Mouse (Mus musculus) MEL (cell line): ENCODE data around the gene Zfp26. TPM values are rescaled to one million over a fixed set of nuclear protein-coding genes. Genes with fewer than 3 reads are reported as not detected.

Experiments
- DNase-seq: peaks from one replicate; pipeline ENCODE4 v3.0.0; 2011; ENCODE audit warnings: low read depth, low spot score
- H3K27ac ChIP-seq: 2 replicates; pipeline ENCODE4 v1.5.1; 2012; ENCODE audit warnings: low read depth, mild to moderate bottlenecking, control low read depth, low read length, moderate library complexity; ENCODE audit not compliant: control insufficient read depth
- H3K27me3 ChIP-seq, 2 experiments: fragments of 150-350 bp in 1 of 2; sonication (generic) in 1 of 2; 2 replicates each; pipeline ENCODE4 v1.6.1; 2012; ENCODE audit warnings: low read length in 2 of 2, mild to moderate bottlenecking in 2 of 2, improper control_type of control experiment in 1 of 2, moderate library complexity in 1 of 2; ENCODE audit not compliant: insufficient read depth in 2 of 2, control insufficient read depth in 1 of 2
- H3K36me3 ChIP-seq, 2 experiments: 2 replicates each; pipeline ENCODE4 v1.6.1; 2012 to 2014; ENCODE audit warnings: low read length in 2 of 2, improper control_type of control experiment in 1 of 2, inconsistent platforms in 1 of 2, mild to moderate bottlenecking in 1 of 2; ENCODE audit not compliant: insufficient read depth in 2 of 2, control insufficient read depth in 1 of 2
- H3K4me1 ChIP-seq, 2 experiments: fragments of 150-350 bp in 1 of 2; sonication (generic) in 1 of 2; 2 replicates each; pipeline ENCODE4 v1.6.1; 2012; ENCODE audit warnings: low read length in 2 of 2, improper control_type of control experiment in 1 of 2, mild to moderate bottlenecking in 1 of 2; ENCODE audit not compliant: insufficient read depth in 2 of 2, control insufficient read depth in 1 of 2
- H3K4me3 ChIP-seq, 2 experiments: fragments of 150-350 bp in 1 of 2; sonication (generic) in 1 of 2; 2 replicates each; pipeline ENCODE4 v1.5.1; 2012; ENCODE audit warnings: low read depth in 2 of 2, low read length in 2 of 2, mild to moderate bottlenecking in 2 of 2, moderate library complexity in 2 of 2, control low read depth in 1 of 2, improper control_type of control experiment in 1 of 2; ENCODE audit not compliant: control insufficient read depth in 1 of 2, insufficient read depth in 1 of 2
- H3K79me2 ChIP-seq: 2 replicates; pipeline ENCODE4 v1.6.1; 2012; ENCODE audit warnings: mild to moderate bottlenecking, low read length, moderate library complexity; ENCODE audit not compliant: control insufficient read depth, poor library complexity, insufficient read depth
- H3K9ac ChIP-seq: 2 replicates; pipeline ENCODE4 v1.6.1; 2012; ENCODE audit warnings: low read depth, mild to moderate bottlenecking, control low read depth, low read length, moderate library complexity; ENCODE audit not compliant: control insufficient read depth, poor library complexity, severe bottlenecking
- H3K9me3 ChIP-seq: fragments of 150-350 bp; sonication (generic); replicated peaks from 2 replicates; pipeline ENCODE4 v1.6.1; 2012; ENCODE audit warnings: mild to moderate bottlenecking, low read length, improper control_type of control experiment, moderate library complexity; ENCODE audit not compliant: insufficient read depth
- CHD1 ChIP-seq: IDR thresholded peaks from 2 replicates; pipeline ENCODE4 v1.6.1; 2012; ENCODE audit warnings: low read depth, mild to moderate bottlenecking, inconsistent platforms, low read length, improper control_type of control experiment
- E2F4 ChIP-seq: IDR thresholded peaks from 2 replicates; pipeline ENCODE4 v1.6.1; 2011; ENCODE audit warnings: low read depth, low read length, improper control_type of control experiment, borderline replicate concordance
- EP300 ChIP-seq, 2 experiments: IDR thresholded peaks; 2 replicates each; pipeline ENCODE4 v1.6.1; 2011; ENCODE audit warnings: improper control_type of control experiment in 2 of 2, low read length in 2 of 2, low read depth in 1 of 2, mild to moderate bottlenecking in 1 of 2
- GATA1 ChIP-seq: IDR thresholded peaks from 2 replicates; pipeline ENCODE4 v1.6.1; 2011; ENCODE audit warnings: low read depth, low read length, improper control_type of control experiment
- JUND ChIP-seq: IDR thresholded peaks from 2 replicates; pipeline ENCODE4 v1.6.1; 2011; ENCODE audit warnings: low read depth, mild to moderate bottlenecking, improper control_type of control experiment, low read length
- KAT2A ChIP-seq: conservative IDR thresholded peaks from 2 replicates; pipeline ENCODE4 v1.6.1; 2012; ENCODE audit warnings: low read depth, low read length, improper control_type of control experiment, inconsistent platforms
- MAX ChIP-seq: IDR thresholded peaks from 2 replicates; pipeline ENCODE4 v1.6.1; 2011; ENCODE audit warnings: low read length, improper control_type of control experiment
- MAZ ChIP-seq: IDR thresholded peaks from 2 replicates; pipeline ENCODE4 v1.6.1; 2012; ENCODE audit warnings: low read depth, mild to moderate bottlenecking, inconsistent platforms, low read length, improper control_type of control experiment
- MEF2A ChIP-seq: IDR thresholded peaks from 2 replicates; pipeline ENCODE4 v1.6.1; 2014; ENCODE audit warnings: low read depth, mild to moderate bottlenecking, inconsistent platforms, low read length, improper control_type of control experiment; ENCODE audit not compliant: poor library complexity, insufficient replicate concordance, severe bottlenecking; ENCODE audit errors: extremely low read depth
- NRF1 ChIP-seq: IDR thresholded peaks from 2 replicates; pipeline ENCODE4 v1.6.1; 2014; ENCODE audit warnings: low read depth, mild to moderate bottlenecking, inconsistent platforms, low read length, improper control_type of control experiment, moderate library complexity; ENCODE audit not compliant: poor library complexity, insufficient read depth, severe bottlenecking
- TBP ChIP-seq: IDR thresholded peaks from 2 replicates; pipeline ENCODE4 v1.8.0; 2011; ENCODE audit warnings: low read depth, low read length, improper control_type of control experiment
- TCF12 ChIP-seq: IDR thresholded peaks from 2 replicates; pipeline ENCODE4 v1.6.1; 2014; ENCODE audit warnings: low read depth, mild to moderate bottlenecking, inconsistent platforms, low read length, improper control_type of control experiment, moderate library complexity
- USF1 ChIP-seq: IDR thresholded peaks from 2 replicates; pipeline ENCODE4 v1.6.1; 2014; ENCODE audit warnings: low read depth, mild to moderate bottlenecking, inconsistent platforms, low read length, improper control_type of control experiment, moderate library complexity
- USF2 ChIP-seq, 2 experiments: IDR thresholded peaks; 2 replicates each; pipeline ENCODE4 v1.6.1; 2011 to 2012; ENCODE audit warnings: improper control_type of control experiment in 2 of 2, low read length in 2 of 2, borderline replicate concordance in 1 of 2, inconsistent platforms in 1 of 2, low read depth in 1 of 2, mild to moderate bottlenecking in 1 of 2; ENCODE audit not compliant: insufficient read depth in 1 of 2
- ZC3H11A ChIP-seq: IDR thresholded peaks from 2 replicates; pipeline ENCODE4 v1.6.1; 2012; ENCODE audit warnings: low read depth, mild to moderate bottlenecking, inconsistent platforms, low read length, improper control_type of control experiment
- ZMIZ1 ChIP-seq: IDR thresholded peaks from 2 replicates; pipeline ENCODE4 v1.6.1; 2012; ENCODE audit warnings: low read depth, mild to moderate bottlenecking, inconsistent platforms, low read length, improper control_type of control experiment, moderate library complexity
- ZNF384 ChIP-seq: IDR thresholded peaks from 2 replicates; pipeline ENCODE4 v1.6.1; 2012; ENCODE audit warnings: low read depth, mild to moderate bottlenecking, inconsistent platforms, low read length, improper control_type of control experiment
- polyA plus RNA-seq, 2 experiments: library from polyadenylated mRNA; stranded (reverse) in 1 of 2; unstranded in 1 of 2; fragments of >175 nt in 1 of 2; fragments of >200 nt in 1 of 2; gene quantifications; 2 replicates each; pipeline versions ENCODE4 v1.2.1 to v1.2.4; 2012; ENCODE audit warnings: low replicate concordance in 2 of 2, low read depth in 1 of 2; ENCODE audit not compliant: insufficient read length in 2 of 2, insufficient read depth in 1 of 2, missing spikeins in 1 of 2
- total RNA-seq: library from RNA; depleted of rRNA; stranded (reverse); fragments of 300-350 nt; gene quantifications from 2 replicates; pipeline ENCODE4 v1.2.3, GENCODE M21; 2012

The Zfp26 gene
- total and polyA plus RNA-seq, 3 experiments = 18.5 to 55.4 (median 52.5) TPM

- no peak; the same call in 1 of the 2 replicates for TF ChIP-seq NRF1
- peak; percentile 81 for TF ChIP-seq KAT2A
- peak; percentile 98 for TF ChIP-seq GATA1
- peak; percentile 68; the same call in 1 of the 2 replicates for TF ChIP-seq MEF2A
- no peak for TF ChIP-seq USF1
- peak; percentile 86; the same call in 1 of the 2 replicates for TF ChIP-seq MAZ
- TF ChIP-seq TCF12 = peak; percentile 92
- peak; percentile 96 for TF ChIP-seq TBP
- TF ChIP-seq USF2 (IDR thresholded peaks at IDR 0.05; ENCODE audit: borderline replicate concordance in 1 of 2, insufficient read depth in 1 of 2, low read depth in 1 of 2, low read length in 2 of 2) = no peak
These were observed 32.7 kb upstream of the Zfp26 start, which contains the start of gene Zfp426 (continued) for GRCm38 (mm10) chr9:20492527-20493233.

GRCm38 (mm10) chr9:20491858-20492526 lies 32.0 kb upstream of the Zfp26 start:
- DNase-seq = peak; percentile 82
- Histone ChIP-seq H3K9me3 (no peaks in the 10 kb centered on the region), H3K4me3 (peak overlapping the region; percentile 74 to 75), H3K27me3 (no peaks in the 10 kb centered on the region), H3K79me2 (peaks cover 20% of the 10 kb centered on the region), H3K4me1 (peaks cover 6 to 11% of the 10 kb centered on the region in 2 experiments), H3K36me3 (peaks cover 14 to 24% of the 10 kb centered on the region in 2 experiments), H3K27ac (peak overlapping the region; percentile 78), H3K9ac (peak overlapping the region; percentile 71)
- no peak for TF ChIP-seq ZC3H11A
- no peak for TF ChIP-seq ZMIZ1
- peak; percentile 97; the same call in 1 of the 2 replicates for TF ChIP-seq CHD1
- no peak for TF ChIP-seq USF1
- peak; percentile 74 for TF ChIP-seq GATA1
- TF ChIP-seq JUND = no peak
- TF ChIP-seq E2F4 = 0 out of 2 replicates have a peak, but pooled peaks have one; percentile 59
- TF ChIP-seq EP300 (IDR thresholded peaks at IDR 0.05; ENCODE audit: low read depth in 1 of 2, low read length in 2 of 2) = peak; percentile 4 to 60; a peak in 2 of 4 replicates
- 0 out of 2 replicates have a peak, but pooled peaks have one; percentile 27 for TF ChIP-seq ZNF384
- peak; percentile 70; the same call in 1 of the 2 replicates for TF ChIP-seq MAX
- 0 out of 2 replicates have a peak, but pooled peaks have one; percentile 40 for TF ChIP-seq KAT2A
